Mouse (Mus musculus): ENCODE results near the gene Tbc1d23.
"Not testable (repeated sequence)": the region's sequence is repeated elsewhere in the genome, so short reads cannot be mapped to it uniquely, and the experiment has no call there.

The Tbc1d23 gene

DNA sequence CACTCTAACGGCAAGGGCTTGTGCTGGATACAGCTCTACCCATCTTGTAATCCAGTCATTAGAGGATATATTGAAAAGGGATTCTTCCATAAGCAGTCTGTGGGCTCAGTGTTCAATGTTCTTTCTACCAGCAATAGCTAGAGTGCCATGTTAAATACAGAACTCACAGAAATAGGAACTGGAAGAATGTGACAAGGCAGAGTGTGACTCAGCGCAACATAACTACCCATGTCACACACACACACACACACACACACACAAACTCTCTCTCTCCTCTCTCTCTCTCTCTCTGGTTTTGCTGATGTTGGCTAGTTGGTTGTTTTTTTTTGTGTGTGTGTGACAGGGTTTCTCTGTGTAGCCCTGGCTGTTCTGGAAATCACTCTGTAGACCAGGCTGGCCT, 20.3 kb downstream of the Tbc1d23 start:
- DNase-seq: no peak

- no peak for DNase-seq
Measured at GRCm38 (mm10) chr16:57208342-57208741, 23.0 kb downstream of the Tbc1d23 start.

GRCm38 (mm10) chr16:57197281-57197680, 34.0 kb downstream of the Tbc1d23 start:
- no peak for DNase-seq

DNA sequence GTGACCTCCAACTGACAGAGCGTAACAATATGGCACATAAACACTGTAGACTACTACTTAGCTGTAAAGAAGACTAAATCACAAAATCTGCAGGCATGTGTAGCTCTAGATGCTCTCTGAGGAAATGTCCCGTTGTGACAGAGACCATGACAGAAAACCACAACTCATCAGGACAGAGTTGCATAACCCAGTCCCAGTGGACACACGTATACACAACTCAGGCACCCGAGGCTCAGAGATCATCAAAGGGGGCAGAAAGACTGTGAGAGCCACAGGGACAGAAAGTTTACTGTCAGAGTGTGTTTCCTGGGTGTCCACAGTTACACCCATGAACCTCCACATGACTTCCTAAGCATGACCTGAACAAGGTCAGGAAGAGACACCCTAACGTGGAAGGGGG, 34.7 kb downstream of the Tbc1d23 start:
- DNase-seq: no peak

GRCm38 (mm10) chr16:57191214-57191613, 40.1 kb downstream of the Tbc1d23 start:
- DNase-seq: no peak

GRCm38 (mm10) chr16:57190390-57190789, 40.9 kb downstream of the Tbc1d23 start:
- DNase-seq: no peak

- DNase-seq: no peak
Measured at GRCm38 (mm10) chr16:57189493-57189892, 41.8 kb downstream of the Tbc1d23 start.

- no peak for DNase-seq
Measured at GRCm38 (mm10) chr16:57186618-57187017, 44.7 kb downstream of the Tbc1d23 start.

DNA sequence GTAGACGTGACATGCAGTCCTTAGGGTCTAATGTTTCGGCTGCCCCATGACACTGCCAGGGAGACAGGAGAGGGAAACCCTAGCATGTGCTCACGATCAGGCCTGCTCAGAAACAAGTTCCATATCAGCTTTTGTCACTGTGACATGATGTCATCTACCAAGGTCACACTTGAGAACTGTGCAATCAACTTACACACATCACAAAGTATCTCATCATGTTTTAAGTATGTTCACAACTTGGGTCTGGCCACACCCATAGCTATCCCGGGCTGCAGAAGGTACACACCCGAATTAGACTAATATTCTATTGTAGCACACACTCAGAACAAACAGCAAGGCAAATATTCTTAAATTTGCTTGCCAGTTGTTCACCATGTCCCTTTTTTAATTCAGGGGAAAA, 49.3 kb downstream of the Tbc1d23 start:
- DNase-seq: no peak

DNA sequence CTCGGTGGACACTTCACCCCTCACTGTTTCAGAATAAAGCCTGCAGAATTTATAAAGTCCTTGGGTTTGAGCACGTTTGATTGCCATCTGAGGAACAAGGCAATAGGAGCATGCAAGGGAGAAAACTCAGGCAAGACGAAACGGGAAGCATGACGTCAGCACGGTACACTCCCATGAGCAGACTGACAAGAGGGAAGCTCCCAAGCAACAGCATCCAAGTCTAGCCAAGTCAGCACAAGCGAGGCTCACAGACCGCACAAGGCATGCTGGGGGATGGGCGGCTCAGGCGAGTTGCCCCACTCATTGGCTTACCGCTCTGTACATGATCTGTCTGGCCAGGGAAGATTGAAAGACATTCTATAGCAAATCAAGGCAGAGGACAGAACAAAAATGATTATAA, 50.1 kb downstream of the Tbc1d23 start:
- no peak for DNase-seq

DNA sequence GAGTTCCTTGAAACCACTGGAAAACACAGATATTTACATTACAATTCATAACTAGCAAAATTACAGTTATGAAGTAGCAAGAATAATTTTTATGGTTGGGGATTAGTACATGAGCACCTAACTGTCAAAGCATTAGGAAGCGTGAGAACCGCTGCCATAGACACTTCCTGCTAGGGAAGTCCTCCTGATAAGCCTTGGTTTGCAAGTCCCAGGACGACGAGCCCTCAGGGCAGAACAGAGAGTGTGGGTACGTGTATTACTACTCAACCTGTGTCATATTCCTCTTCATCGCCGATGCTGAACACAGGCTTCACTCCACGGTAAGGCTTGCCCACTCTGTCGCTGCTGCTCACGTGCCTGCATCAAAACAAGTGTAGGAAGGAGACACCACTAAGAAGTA, 53.6 kb downstream of the Tbc1d23 start:
- no peak for DNase-seq

DNA sequence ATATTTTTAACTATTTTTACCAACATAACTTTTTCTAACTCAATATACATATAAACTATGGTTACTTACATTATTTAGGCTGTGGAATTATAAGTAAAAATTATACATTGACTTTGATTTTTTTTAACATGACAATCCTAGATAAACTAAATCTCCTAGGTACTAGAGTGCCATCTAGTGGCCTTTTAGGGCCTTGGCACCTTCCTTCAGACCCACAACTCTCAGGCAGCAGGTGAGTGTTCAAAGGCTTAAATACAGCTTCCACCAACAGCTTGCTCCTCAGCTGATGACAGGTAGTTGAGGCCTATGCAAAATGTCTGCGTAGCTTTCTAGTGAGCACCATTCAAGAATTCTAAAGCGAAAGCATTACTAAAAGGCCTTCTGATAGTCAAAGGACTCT, 54.0 kb downstream of the Tbc1d23 start:
- peak; percentile 36 for DNase-seq

GRCm38 (mm10) chr16:57176276-57176675, 55.0 kb downstream of the Tbc1d23 start:
- DNase-seq: no peak

DNA sequence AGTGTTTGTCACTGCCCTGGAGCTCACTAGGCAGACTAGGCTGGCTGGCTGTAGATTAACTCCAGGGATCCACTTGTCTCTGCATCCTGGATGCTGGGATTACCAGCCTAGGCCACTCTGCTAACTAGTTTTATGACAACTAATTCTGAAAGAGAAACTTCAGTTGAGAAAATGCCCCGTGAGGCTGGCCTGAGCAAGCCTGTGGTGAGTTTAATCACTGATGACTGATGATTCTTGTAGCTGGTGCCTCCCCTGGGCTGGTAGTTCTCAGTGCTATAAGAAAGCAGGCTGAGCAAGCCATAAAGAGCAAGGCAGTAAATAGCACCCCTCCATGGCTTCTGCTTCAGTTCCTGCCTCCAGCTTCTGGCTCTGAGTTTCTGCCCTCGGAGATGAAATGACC, 55.6 kb downstream of the Tbc1d23 start:
- no peak for DNase-seq

- DNase-seq: not testable (repeated sequence)
Measured at GRCm38 (mm10) chr16:57174480-57174879, 56.8 kb downstream of the Tbc1d23 start.

DNA sequence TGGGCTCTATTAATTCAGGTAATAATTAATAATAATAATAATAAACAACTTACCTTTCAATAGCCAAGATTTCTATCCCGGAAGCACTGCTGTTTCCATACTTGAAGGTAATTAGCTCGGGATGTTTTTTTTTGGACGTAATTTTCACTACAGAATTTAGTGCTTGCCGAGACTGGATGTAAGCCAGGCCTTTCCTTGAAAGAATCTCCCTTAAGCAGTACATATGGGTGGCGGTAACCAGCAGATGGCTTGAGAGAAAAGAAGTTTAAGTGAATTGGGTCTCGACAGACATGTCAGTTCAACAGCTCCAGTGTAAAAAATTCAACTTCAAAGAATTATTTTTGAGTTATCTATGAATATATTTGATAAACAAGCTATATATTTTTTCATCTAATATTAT, 59.7 kb downstream of the Tbc1d23 start:
- DNase-seq: no peak

- no peak for DNase-seq
Measured at GRCm38 (mm10) chr16:57171161-57171560, 60.1 kb downstream of the Tbc1d23 start.

- no peak for DNase-seq
Measured at GRCm38 (mm10) chr16:57168236-57168635, 63.1 kb downstream of the Tbc1d23 start.

GRCm38 (mm10) chr16:57167514-57167912, 63.8 kb downstream of the Tbc1d23 start:
- DNase-seq: no peak

DNA sequence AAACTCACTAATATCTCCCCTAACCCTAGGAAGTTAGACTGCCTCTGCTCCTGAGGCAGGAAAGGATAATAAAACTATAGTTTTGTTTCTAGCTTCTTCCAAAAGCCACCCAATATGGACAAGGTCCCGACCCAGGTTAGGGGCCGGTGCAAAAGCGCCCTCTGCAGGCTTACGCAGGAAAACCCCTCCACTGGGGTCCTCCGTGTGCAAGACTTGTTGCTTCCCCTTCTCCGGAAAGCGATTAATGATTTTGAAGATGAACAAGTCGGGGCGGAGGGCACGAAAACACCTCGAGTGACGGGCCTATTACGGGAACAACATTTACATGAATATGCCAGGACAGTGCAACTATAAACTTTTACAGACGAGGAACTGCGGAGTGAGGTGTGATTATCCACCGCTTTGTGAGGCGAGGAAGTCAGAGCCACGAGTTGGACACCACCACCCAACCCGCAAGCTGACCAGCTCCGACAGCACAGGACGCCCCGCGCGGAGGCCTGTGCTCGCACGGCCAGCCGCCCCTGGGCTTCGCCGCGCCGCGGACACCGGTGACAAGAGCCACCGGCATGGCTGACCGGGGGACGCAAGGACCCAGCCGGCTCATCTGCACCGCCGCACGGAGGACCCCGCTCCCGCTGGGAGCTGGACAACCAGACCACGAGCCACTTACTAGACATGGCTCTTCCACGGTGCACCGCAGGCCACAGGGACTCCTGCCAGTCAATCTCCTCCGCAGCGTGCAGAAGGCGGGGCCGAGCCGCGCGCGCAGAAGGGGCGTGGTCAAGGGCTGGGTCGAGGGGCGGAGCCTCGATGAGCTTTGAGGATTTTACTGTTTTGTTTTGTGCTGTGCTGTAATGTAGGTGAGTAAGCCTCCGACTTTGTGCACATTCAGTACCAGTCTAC, 64.4 kb downstream of the Tbc1d23 start, which contains the start of gene Nit2:
Gene Nit2, minus strand, starts transcription at position 731 of the 903 bp plus-strand sequence.
- peak; percentile 98 for DNase-seq

DNA sequence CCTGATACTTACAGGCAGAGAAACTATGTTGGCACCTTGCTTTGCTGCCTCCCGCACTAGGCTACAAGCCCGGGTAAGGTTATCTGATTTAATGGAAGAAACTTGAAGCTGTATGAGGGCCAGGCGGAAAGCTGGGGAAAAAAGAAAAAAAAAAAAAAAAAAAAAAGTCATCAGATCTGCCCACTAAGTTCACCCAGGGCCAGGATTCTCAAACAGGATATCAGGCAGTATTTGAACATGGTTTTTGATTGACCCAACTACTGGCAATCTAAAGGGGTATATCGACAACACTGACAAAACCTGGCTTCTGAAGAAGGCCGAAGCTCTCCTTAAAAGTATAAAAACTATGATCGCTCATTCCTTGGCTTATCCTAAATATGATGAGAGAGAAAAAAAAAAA, 65.2 kb downstream of the Tbc1d23 start:
- no peak for DNase-seq

DNA sequence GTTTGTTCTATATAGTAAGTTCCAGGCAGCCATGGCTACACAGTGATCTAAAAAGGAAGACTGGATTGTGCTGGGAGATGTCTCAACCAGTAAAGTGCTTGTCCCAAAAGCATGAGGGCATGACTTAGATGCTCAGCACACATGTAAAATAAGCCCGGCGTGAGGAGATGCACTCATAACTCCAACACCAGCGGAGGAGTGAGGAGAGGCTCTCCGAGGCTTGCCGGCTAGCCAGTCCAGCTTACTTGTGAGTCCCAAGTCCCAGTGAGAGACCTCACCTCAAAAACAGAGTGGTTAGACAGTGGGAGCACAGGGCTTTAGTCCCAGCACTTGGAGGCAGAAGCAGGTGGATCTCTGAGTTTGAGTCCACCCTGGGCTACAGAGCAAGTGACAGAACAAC, 66.1 kb downstream of the Tbc1d23 start:
- DNase-seq: no peak

DNA sequence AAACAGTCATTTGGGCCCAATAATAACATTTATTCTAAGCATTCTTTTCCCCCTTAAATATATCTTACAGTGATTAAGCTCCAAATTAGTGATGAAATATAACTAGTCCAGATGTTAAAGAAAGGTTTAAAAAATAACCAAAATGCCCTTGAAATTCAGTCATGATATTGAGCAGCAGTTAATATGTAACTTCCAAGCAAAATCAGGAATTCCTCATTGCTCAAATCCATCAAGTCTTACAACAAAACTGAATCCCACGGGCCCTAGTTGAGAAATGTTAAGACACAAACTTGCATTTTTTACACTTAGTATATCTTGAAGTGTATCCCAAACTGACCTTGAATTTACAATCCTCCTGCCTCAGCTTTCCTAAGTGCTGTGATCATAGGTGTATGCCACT, 67.6 kb downstream of the Tbc1d23 start:
- DNase-seq: no peak

GRCm38 (mm10) chr16:57162841-57163240, 68.5 kb downstream of the Tbc1d23 start:
- no peak for DNase-seq

DNA sequence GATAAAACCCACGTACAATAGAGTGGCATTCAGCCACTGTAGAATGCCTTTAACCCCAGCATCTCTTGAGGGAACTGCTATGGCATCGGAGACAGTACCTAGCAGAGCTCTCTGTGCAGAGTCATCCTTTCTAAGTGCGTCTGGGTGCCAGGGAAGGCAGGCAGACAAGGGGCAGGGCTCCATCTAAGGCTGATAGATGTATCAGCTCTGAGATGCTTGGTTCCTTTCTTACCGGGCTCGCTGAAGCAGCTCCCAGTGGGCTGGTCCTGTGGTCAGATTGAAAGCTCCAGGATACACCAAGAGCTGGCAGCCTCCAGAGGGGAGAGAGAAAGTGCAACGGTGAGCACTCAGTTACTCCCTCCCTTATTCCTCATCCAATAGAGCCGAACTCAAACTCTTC, 71.5 kb downstream of the Tbc1d23 start:
- DNase-seq: no peak
